Mouse (Mus musculus) ES-E14 (cell line): ENCODE measurements around the gene Tent4a. TPM values are rescaled to one million over a fixed set of nuclear protein-coding genes. Genes with fewer than 3 reads are reported as not detected.

Experiments
- DNase-seq: peaks from one replicate; pipeline ENCODE4 v3.0.0-alpha.2; 2013; ENCODE audit warnings: low read depth, low spot score
- H3K27ac ChIP-seq: 2 replicates; pipeline ENCODE4 v1.5.1; 2012; ENCODE audit warnings: low read depth, mild to moderate bottlenecking, low read length, moderate library complexity, mixed read lengths; ENCODE audit not compliant: poor library complexity, insufficient read depth, severe bottlenecking
- H3K36me3 ChIP-seq: 2 replicates; pipeline ENCODE4 v1.6.1; 2012; ENCODE audit warnings: mild to moderate bottlenecking, low read length, moderate library complexity, mixed read lengths; ENCODE audit not compliant: control insufficient read depth, poor library complexity, insufficient read depth, severe bottlenecking
- H3K4me1 ChIP-seq, 2 experiments: fragments of 150-350 bp in 1 of 2; sonication (generic) in 1 of 2; 2 replicates each; pipeline ENCODE4 v1.6.1; 2012; ENCODE audit warnings: low read length in 2 of 2, mild to moderate bottlenecking in 1 of 2, mixed read lengths in 1 of 2; ENCODE audit not compliant: control insufficient read depth in 2 of 2, insufficient read depth in 2 of 2, poor library complexity in 1 of 2
- H3K4me3 ChIP-seq, 2 experiments: fragments of 150-350 bp in 1 of 2; sonication (generic) in 1 of 2; 2 replicates each; pipeline ENCODE4 v1.5.1; 2012; ENCODE audit warnings: low read length in 2 of 2, low read depth in 1 of 2, mild to moderate bottlenecking in 1 of 2, mixed read lengths in 1 of 2; ENCODE audit not compliant: insufficient read depth in 1 of 2, poor library complexity in 1 of 2, severe bottlenecking in 1 of 2
- H3K9ac ChIP-seq: 2 replicates; pipeline ENCODE4 v1.6.1; 2012; ENCODE audit warnings: low read depth, mild to moderate bottlenecking, low read length, mixed read lengths; ENCODE audit not compliant: poor library complexity, insufficient read depth, severe bottlenecking
- H3K9me3 ChIP-seq: fragments of 150-350 bp; sonication (generic); 2 replicates; pipeline ENCODE4 v1.6.1; 2012; ENCODE audit warnings: low read depth, mild to moderate bottlenecking, low read length; ENCODE audit not compliant: control insufficient read depth, insufficient read depth
- CHD2 ChIP-seq: IDR thresholded peaks from 2 replicates; pipeline ENCODE4 v1.6.1; 2014; ENCODE audit warnings: mild to moderate bottlenecking, low read depth, low read length, inconsistent platforms
- HCFC1 ChIP-seq: IDR thresholded peaks from 2 replicates; pipeline ENCODE4 v1.6.1; 2012; ENCODE audit warnings: low read length, inconsistent platforms, borderline replicate concordance; ENCODE audit not compliant: insufficient read depth
- MAFK ChIP-seq: IDR thresholded peaks from 2 replicates; pipeline ENCODE4 v1.6.1; 2014; ENCODE audit warnings: mild to moderate bottlenecking, low read depth, low read length, inconsistent platforms; ENCODE audit not compliant: insufficient read depth
- ZC3H11A ChIP-seq: IDR thresholded peaks from 2 replicates; pipeline ENCODE4 v1.6.1; 2012; ENCODE audit warnings: low read depth, mild to moderate bottlenecking, inconsistent platforms, low read length, borderline replicate concordance
- ZNF384 ChIP-seq: IDR thresholded peaks from 2 replicates; pipeline ENCODE4 v1.6.1; 2012; ENCODE audit warnings: low read depth, low read length, inconsistent platforms
- in situ Hi-C, 2 experiments: fragments of 600-800 bp; cut with MboI; formaldehyde crosslinking; loops; one replicate each; pipeline ENCODE4 v1.15.1; 2025; ENCODE audit warnings: low sequenced_read_pairs in 2 of 2, inconsistent platforms in 1 of 2; ENCODE audit not compliant: unreplicated experiment in 2 of 2
- total RNA-seq: library from RNA; depleted of rRNA; stranded (reverse); fragments of 300-350 nt; gene quantifications from 2 replicates; pipeline ENCODE4 v1.2.3, GENCODE M21; 2012

Gene Tent4a
- total RNA-seq, 1 experiment = 20.0 TPM

- H3K4me1 ChIP-seq = peaks cover 0 to 13% of the 10 kb centered on the region in 2 experiments; a peak in 2 of 4 replicates
- no peak for DNase-seq
- H3K9me3 ChIP-seq = no peaks in the 10 kb centered on the region
- no peaks in the 10 kb centered on the region for H3K36me3 ChIP-seq
- TF ChIP-seq CHD2 (no peak), MAFK (no peak), ZC3H11A (no peak), ZNF384 (no peak), HCFC1 (no peak)
- in situ Hi-C loops = no loop called here
- H3K4me3 ChIP-seq = no peak overlapping the region
- H3K9ac ChIP-seq = no peak overlapping the region
- no peak overlapping the region for H3K27ac ChIP-seq
Observed at GRCm38 (mm10) chr13:69537366-69537765, 2.9 kb upstream of the Tent4a start.

GRCm38 (mm10) chr13:69536021-69536420, 1.6 kb upstream of the Tent4a start:
- H3K9ac ChIP-seq = no peak overlapping the region; the same call in 1 of the 2 replicates
- no peaks in the 10 kb centered on the region for H3K9me3 ChIP-seq
- H3K4me1 ChIP-seq = peaks cover 3 to 21% of the 10 kb centered on the region in 2 experiments; a peak in 2 of 4 replicates
- TF ChIP-seq HCFC1 = no peak
- no peak for TF ChIP-seq ZNF384
- no peak for TF ChIP-seq ZC3H11A
- no peak for TF ChIP-seq CHD2
- TF ChIP-seq MAFK = no peak
- no peak for DNase-seq
- in situ Hi-C loops = no loop called here
- no peaks in the 10 kb centered on the region; the same call in 1 of the 2 replicates for H3K36me3 ChIP-seq
- no peak overlapping the region for H3K27ac ChIP-seq
- peak overlapping the region in 1 of 2 experiments; percentile 76; a peak in 1 of 4 replicates for H3K4me3 ChIP-seq

- Histone ChIP-seq H3K27ac (peak overlapping the region; percentile 91), H3K36me3 (peaks cover 3% of the 10 kb centered on the region; the same call in 1 of the 2 replicates), H3K4me1 (peaks cover 3 to 21% of the 10 kb centered on the region in 2 experiments; a peak in 2 of 4 replicates), H3K4me3 (peak overlapping the region; percentile 76 to 90), H3K9ac (peak overlapping the region; percentile 97), H3K9me3 (no peaks in the 10 kb centered on the region)
- DNase-seq = peak; percentile 90
- in situ Hi-C loops = no loop called here
- TF ChIP-seq HCFC1 = 0 out of 2 replicates have a peak, but pooled peaks have one; percentile 41
- TF ChIP-seq MAFK = no peak
- TF ChIP-seq CHD2 = no peak
Observed at GRCm38 (mm10) chr13:69534654-69535551, 486 bp upstream of the Tent4a start.

GRCm38 (mm10) chr13:69533405-69534333, 748 bp downstream of the Tent4a start, which contains the start of gene Nsun2:
Nsun2 (plus strand) TSS chr13:69533746.
- Histone ChIP-seq H3K4me1 (peaks cover 3 to 20% of the 10 kb centered on the region in 2 experiments; a peak in 2 of 4 replicates), H3K27ac (peak within 1 kb of the TSS; percentile 65), H3K9ac (peak within 1 kb of the TSS; percentile 91), H3K4me3 (peak within 1 kb of the TSS; percentile 73 to 90), H3K9me3 (no peaks in the 10 kb centered on the region), H3K36me3 (peaks cover 5% of the 10 kb centered on the region; the same call in 1 of the 2 replicates)
- in situ Hi-C loops = no loop called here
- DNase-seq = no peak
- no peak for TF ChIP-seq MAFK
- no peak for TF ChIP-seq CHD2
- no peak for TF ChIP-seq ZC3H11A
- TF ChIP-seq ZNF384 = no peak
- no peak for TF ChIP-seq HCFC1
